Mouse (Mus musculus) kidney, postnatal 14 days (tissue): ENCODE data around the gene Rcor1.
A peak's percentile ranks its signal among the peaks of the same experiment; 100 is the strongest.

Source experiments
- DNase-seq: peaks from one replicate; pipeline ENCODE4 v3.0.0; 2022; ENCODE audit warnings: mixed read lengths

Rcor1 gene

GRCm38 (mm10) chr12:111165146-111165812, 126.1 kb downstream of the Rcor1 start:
- DNase-seq: peak; percentile 55
